Mouse (Mus musculus): ENCODE results near the gene Npc1l1. TPM values are rescaled to one million over a fixed set of nuclear protein-coding genes. Genes with fewer than 3 reads are reported as not detected.

Npc1l1 gene
- polyA plus RNA-seq, 1 experiment = not detected

- Histone ChIP-seq H3K27me3 (replicated peaks) (no peaks in the 10 kb centered on the region), H3K9me3 (no peaks in the 10 kb centered on the region), H3K36me3 (replicated peaks; ENCODE audit: low read length) (peaks cover 19% of the 10 kb centered on the region), H3K4me3 (replicated peaks) (no peak overlapping the region), H3K4me1 (peaks cover 67% of the 10 kb centered on the region)
- TF ChIP-seq GATA1 (IDR thresholded peaks at IDR 0.05; ENCODE audit: borderline replicate concordance, low read length) (no peak), FLI1 (IDR thresholded peaks at IDR 0.05; ENCODE audit: low read length) (no peak)
These were observed 63.6 kb downstream of the Npc1l1 start for GRCm38 (mm10) chr11:6166351-6166750.

GRCm38 (mm10) chr11:6165391-6166081 lies 64.4 kb downstream of the Npc1l1 start:
- TF ChIP-seq FLI1 (IDR thresholded peaks at IDR 0.05; ENCODE audit: low read length) (no peak), GATA1 (IDR thresholded peaks at IDR 0.05; ENCODE audit: borderline replicate concordance, low read length) (no peak)

GRCm38 (mm10) chr11:6164781-6165180 lies 65.2 kb downstream of the Npc1l1 start:
- Histone ChIP-seq H3K27me3 (replicated peaks) (no peaks in the 10 kb centered on the region), H3K4me3 (replicated peaks) (no peak overlapping the region), H3K4me1 (peaks cover 76% of the 10 kb centered on the region), H3K9me3 (no peaks in the 10 kb centered on the region), H3K36me3 (replicated peaks; ENCODE audit: low read length) (peaks cover 19% of the 10 kb centered on the region)
- TF ChIP-seq GATA1 (IDR thresholded peaks at IDR 0.05; ENCODE audit: borderline replicate concordance, low read length) (no peak), FLI1 (IDR thresholded peaks at IDR 0.05; ENCODE audit: low read length) (no peak)

More at GRCm38 (mm10) chr11:6165391-6166081, 64.4 kb downstream of the Npc1l1 start:
- no peaks in the 10 kb centered on the region for H3K27me3 ChIP-seq (replicated peaks)
- peaks cover 74% of the 10 kb centered on the region for H3K4me1 ChIP-seq
- H3K9me3 ChIP-seq = no peaks in the 10 kb centered on the region
- peaks cover 19% of the 10 kb centered on the region for H3K36me3 ChIP-seq (replicated peaks; ENCODE audit: low read length)
- no peak overlapping the region for H3K4me3 ChIP-seq (replicated peaks)

GRCm38 (mm10) chr11:6163706-6164105 lies 66.2 kb downstream of the Npc1l1 start:
- Histone ChIP-seq H3K4me3 (replicated peaks) (no peak overlapping the region), H3K36me3 (replicated peaks; ENCODE audit: low read length) (peaks cover 19% of the 10 kb centered on the region), H3K27me3 (replicated peaks) (no peaks in the 10 kb centered on the region), H3K4me1 (peaks cover 76% of the 10 kb centered on the region), H3K9me3 (no peaks in the 10 kb centered on the region)
- TF ChIP-seq GATA1 (IDR thresholded peaks at IDR 0.05; ENCODE audit: borderline replicate concordance, low read length) = no peak
- TF ChIP-seq FLI1 (IDR thresholded peaks at IDR 0.05; ENCODE audit: low read length) = no peak

GRCm38 (mm10) chr11:6163062-6163461 lies 66.9 kb downstream of the Npc1l1 start:
- Histone ChIP-seq H3K4me1 (peaks cover 72% of the 10 kb centered on the region), H3K4me3 (replicated peaks) (no peak overlapping the region), H3K27me3 (replicated peaks) (no peaks in the 10 kb centered on the region), H3K36me3 (replicated peaks; ENCODE audit: low read length) (peaks cover 19% of the 10 kb centered on the region), H3K9me3 (no peaks in the 10 kb centered on the region)
- TF ChIP-seq GATA1 (IDR thresholded peaks at IDR 0.05; ENCODE audit: borderline replicate concordance, low read length) (no peak), FLI1 (IDR thresholded peaks at IDR 0.05; ENCODE audit: low read length) (no peak)

GRCm38 (mm10) chr11:6161549-6161948 lies 68.4 kb downstream of the Npc1l1 start:
- no peaks in the 10 kb centered on the region for H3K9me3 ChIP-seq
- no peak for TF ChIP-seq GATA1 (IDR thresholded peaks at IDR 0.05; ENCODE audit: borderline replicate concordance, low read length)
- TF ChIP-seq FLI1 (IDR thresholded peaks at IDR 0.05; ENCODE audit: low read length) = no peak
- H3K4me3 ChIP-seq (replicated peaks) = no peak overlapping the region
- peaks cover 20% of the 10 kb centered on the region for H3K36me3 ChIP-seq (replicated peaks; ENCODE audit: low read length)
- H3K27me3 ChIP-seq (replicated peaks) = no peaks in the 10 kb centered on the region
- H3K4me1 ChIP-seq = peaks cover 70% of the 10 kb centered on the region

Other genes with a start within 250 kb of the Npc1l1 start
- 0.11 TPM in 1 of 2 replicates, not detected in the other for gene Camk2b, start 163.8 kb downstream of the Npc1l1 start, polyA plus RNA-seq (2012; ENCODE audit: insufficient read depth, low replicate concordance)
- gene A730071L15Rik, start 30.1 kb downstream of the Npc1l1 start, polyA plus RNA-seq (2012; ENCODE audit: insufficient read depth, low replicate concordance) = not detected in 2 replicates
- 7.9 and 9.9 TPM in 2 replicates for gene Nudcd3, start 29.7 kb downstream of the Npc1l1 start, polyA plus RNA-seq (2012; ENCODE audit: insufficient read depth, low replicate concordance)
- 6.2 and 7.6 TPM in 2 replicates for gene Ddx56, start 37.6 kb upstream of the Npc1l1 start, polyA plus RNA-seq (2012; ENCODE audit: insufficient read depth, low replicate concordance)
- 2.5 and 33.8 TPM in 2 replicates for gene Tmed4, start 44.7 kb upstream of the Npc1l1 start, polyA plus RNA-seq (2012; ENCODE audit: insufficient read depth, low replicate concordance)
- gene Ogdh, start 61.5 kb upstream of the Npc1l1 start, polyA plus RNA-seq (2012; ENCODE audit: insufficient read depth, low replicate concordance) = 19.3 and 34.8 TPM in 2 replicates
- gene Zmiz2, start 158.9 kb upstream of the Npc1l1 start, polyA plus RNA-seq (2012; ENCODE audit: insufficient read depth, low replicate concordance) = 225 and 608 TPM in 2 replicates
- gene Ppia, start 185.3 kb upstream of the Npc1l1 start, polyA plus RNA-seq (2012; ENCODE audit: insufficient read depth, low replicate concordance) = 18.2 and 172 TPM in 2 replicates
- 23.2 and 32.7 TPM in 2 replicates for gene H2afv, start 214.3 kb upstream of the Npc1l1 start, polyA plus RNA-seq (2012; ENCODE audit: insufficient read depth, low replicate concordance)
- 8.7 and 12.9 TPM in 2 replicates for gene Purb, start 245.8 kb upstream of the Npc1l1 start, polyA plus RNA-seq (2012; ENCODE audit: insufficient read depth, low replicate concordance)